Mouse (Mus musculus): ENCODE results near the gene Nxn. TPM values are rescaled to one million over a fixed set of nuclear protein-coding genes. Genes with fewer than 3 reads are reported as not detected.

Nxn gene
- polyA plus RNA-seq, 1 experiment from 2014 or later = 22.3 TPM

DNA sequence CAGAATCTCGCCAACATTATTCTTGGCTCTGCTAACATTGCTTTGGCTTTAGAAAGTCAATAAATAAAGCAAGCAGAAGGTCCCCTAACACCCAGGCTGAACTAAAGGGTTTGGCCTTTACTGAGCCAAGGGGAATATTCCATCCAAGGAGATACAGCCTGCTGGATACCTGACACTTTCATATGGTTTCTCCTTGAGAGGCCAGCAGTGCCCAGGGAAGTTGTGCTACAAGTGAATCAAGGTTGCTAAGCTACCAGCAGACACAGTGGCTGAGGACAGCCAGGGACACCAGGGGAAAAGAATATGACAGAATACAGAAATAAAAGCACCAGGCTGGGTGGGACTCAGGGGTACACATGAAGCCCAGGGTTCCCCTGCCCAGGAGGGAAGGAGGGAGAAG, 76.9 kb downstream of the Nxn start:
- no peaks in the 10 kb centered on the region for H3K36me3 ChIP-seq (replicated peaks)
- H3K27ac ChIP-seq = no peak overlapping the region
- 86% methylated on average over 1 of the region's 1 CpGs for WGBS

DNA sequence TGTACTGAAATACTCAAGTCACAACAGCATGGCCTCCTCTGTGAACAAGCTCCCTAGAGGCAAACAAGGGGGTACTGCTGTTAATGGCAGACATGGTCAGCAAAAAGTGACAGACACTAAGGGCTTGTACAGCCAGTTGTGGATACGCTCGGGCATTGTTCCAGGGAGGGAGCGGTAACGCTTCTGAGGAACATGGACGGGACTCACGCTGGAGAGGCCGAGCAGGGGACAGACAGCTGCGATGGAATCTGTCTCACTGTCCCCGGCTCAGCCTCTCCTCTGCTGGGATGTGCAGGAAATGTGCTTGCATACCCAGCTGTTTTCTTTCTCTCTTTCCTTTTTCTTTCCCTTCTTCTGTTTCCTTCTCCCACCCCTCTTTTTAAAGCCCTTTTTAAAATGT, 78.5 kb downstream of the Nxn start:
- no peaks in the 10 kb centered on the region for H3K4me1 ChIP-seq
- no peak overlapping the region for H3K27ac ChIP-seq
- no peak overlapping the region for H3K4me3 ChIP-seq
- no peaks in the 10 kb centered on the region for H3K9me3 ChIP-seq
- no peak for ATAC-seq (replicated peaks)
- no peak overlapping the region for H3K9ac ChIP-seq
- H3K4me2 ChIP-seq = no peak overlapping the region
- no peaks in the 10 kb centered on the region for H3K36me3 ChIP-seq (replicated peaks)
- no peaks in the 10 kb centered on the region for H3K27me3 ChIP-seq (replicated peaks)
- 84% methylated on average over 9 of the region's 9 CpGs for WGBS

More for the DNA sequence above, 76.9 kb downstream of the Nxn start:
- Histone ChIP-seq H3K27me3 (replicated peaks) (no peaks in the 10 kb centered on the region), H3K4me2 (no peak overlapping the region), H3K9me3 (no peaks in the 10 kb centered on the region), H3K4me3 (no peak overlapping the region), H3K9ac (no peak overlapping the region), H3K4me1 (no peaks in the 10 kb centered on the region)
- no peak for ATAC-seq (replicated peaks)

DNA sequence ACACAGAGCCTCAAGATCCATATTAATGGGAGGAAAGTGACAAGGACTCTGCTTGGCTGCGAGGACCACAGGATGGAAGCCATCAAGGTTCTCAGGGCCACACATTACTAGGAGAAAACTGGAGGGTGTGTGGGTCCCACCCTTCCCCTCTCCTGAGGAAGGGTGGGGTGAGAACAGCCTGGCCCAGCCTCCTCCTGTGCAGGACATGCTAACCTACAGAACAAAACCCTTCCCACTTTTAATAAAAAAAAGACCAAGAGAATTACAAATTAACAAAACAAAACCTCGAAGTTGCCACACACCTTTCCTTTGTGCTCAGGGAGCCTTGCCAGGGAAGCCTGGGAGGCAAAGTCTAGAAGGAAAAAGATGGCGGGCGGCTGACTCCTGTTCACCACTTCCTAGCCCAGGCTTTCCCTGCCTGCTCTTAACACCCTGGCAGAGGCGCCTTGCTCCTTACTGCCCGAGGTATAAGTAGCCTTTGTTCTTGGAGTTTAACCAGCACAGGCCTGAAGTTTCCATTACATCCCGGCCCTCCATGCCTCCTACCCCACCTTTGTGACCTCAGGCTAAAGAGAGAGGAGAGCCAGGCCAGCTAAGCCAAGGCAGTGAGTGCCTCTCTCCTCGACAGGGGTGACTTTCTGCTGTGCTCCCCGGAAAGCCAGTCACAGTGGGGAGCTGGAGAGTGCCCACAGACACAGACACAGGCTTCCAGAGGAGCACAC, 79.1 kb downstream of the Nxn start:
- 65% methylated on average over 9 of the region's 9 CpGs for WGBS
- Histone ChIP-seq H3K27ac (no peak overlapping the region), H3K9me3 (no peaks in the 10 kb centered on the region), H3K4me2 (no peak overlapping the region), H3K9ac (no peak overlapping the region), H3K4me3 (no peak overlapping the region), H3K4me1 (no peaks in the 10 kb centered on the region), H3K36me3 (replicated peaks) (no peaks in the 10 kb centered on the region), H3K27me3 (replicated peaks) (no peaks in the 10 kb centered on the region)
- no peak for ATAC-seq (replicated peaks)

DNA sequence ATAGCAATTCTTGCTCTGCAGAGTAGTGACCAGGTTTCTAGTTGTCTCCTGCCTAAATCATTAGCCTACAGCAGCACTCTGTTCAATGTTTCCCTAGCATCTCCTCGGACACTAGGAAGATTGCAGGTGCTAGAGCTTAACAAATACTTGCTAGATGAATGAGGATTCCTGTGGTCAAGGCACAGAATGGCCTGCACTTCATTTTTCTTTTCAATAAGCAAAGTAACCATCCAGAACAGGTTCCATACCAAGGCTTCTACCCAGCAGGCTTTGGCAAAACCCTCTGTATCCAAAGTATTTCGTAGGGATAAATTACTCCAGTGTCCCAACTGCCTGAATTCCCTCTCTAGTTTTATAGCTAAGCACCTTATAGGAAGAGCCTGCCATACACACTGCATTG, 81.0 kb downstream of the Nxn start:
- Histone ChIP-seq H3K27ac (no peak overlapping the region), H3K9ac (no peak overlapping the region), H3K36me3 (replicated peaks) (no peaks in the 10 kb centered on the region), H3K27me3 (replicated peaks) (no peaks in the 10 kb centered on the region), H3K9me3 (no peaks in the 10 kb centered on the region), H3K4me2 (no peak overlapping the region), H3K4me3 (no peak overlapping the region), H3K4me1 (no peaks in the 10 kb centered on the region)
- WGBS = 48% methylated on average over 2 of the region's 2 CpGs
- ATAC-seq (replicated peaks) = no peak

DNA sequence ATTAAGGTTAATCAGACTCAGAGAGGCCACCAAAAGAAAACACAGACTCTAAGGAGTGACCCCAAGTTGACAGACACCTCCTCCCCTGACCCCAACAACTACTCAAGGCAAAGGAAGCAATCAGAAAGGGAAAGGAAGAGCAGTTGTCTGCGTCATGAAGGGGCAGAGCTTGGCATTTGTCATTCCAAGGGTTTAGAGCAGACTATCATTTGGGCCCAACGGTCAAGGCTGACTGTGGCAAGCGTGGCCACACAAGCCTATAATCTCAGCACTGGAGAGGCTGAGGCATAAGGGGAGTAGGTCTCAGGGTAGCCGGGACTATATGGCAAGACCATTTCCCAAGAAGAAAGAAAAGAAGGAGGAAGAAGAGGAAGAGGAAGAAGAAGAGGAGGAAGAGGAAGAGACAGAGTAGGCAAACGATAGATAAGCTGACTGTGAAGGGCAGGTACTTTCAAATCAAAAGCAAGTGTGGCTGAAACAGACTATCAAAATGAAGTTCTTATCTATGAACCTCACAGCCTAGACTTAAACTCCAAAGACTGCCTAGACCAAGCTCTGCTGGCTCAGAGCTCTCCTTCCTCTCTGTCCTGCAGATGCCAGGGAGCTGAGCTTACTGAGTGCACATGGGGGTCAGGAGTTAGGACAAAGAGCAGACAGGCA, 83.0 kb downstream of the Nxn start:
- ATAC-seq (replicated peaks) = no peak
- Histone ChIP-seq H3K4me1 (peaks cover 6% of the 10 kb centered on the region; the same call in 1 of the 2 replicates), H3K9me3 (no peaks in the 10 kb centered on the region), H3K9ac (no peak overlapping the region), H3K27ac (no peak overlapping the region), H3K4me2 (no peak overlapping the region), H3K4me3 (no peak overlapping the region), H3K36me3 (replicated peaks) (no peaks in the 10 kb centered on the region), H3K27me3 (replicated peaks) (no peaks in the 10 kb centered on the region)
- WGBS = 93% methylated on average over 5 of the region's 5 CpGs

DNA sequence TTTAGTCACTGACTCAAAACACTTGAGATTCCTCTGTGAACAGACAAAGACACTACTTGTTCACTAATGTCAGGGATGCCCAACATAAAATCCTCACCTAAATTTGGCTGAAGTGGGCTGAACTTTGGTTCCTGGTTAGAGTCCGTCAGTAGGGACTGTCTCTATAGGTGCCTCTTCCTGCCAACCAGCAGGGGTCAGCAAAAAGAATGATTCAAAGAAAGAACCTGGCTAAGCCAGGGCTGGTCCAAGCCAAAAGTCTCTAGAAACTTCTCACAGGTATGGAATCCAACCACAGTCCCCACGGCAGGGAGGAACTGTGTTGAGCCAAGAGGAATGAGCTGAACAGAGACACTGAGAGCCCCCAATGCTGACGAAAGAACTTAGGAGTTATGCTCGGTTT, 84.2 kb downstream of the Nxn start:
- Histone ChIP-seq H3K27me3 (replicated peaks) (no peaks in the 10 kb centered on the region), H3K36me3 (replicated peaks) (no peaks in the 10 kb centered on the region), H3K4me2 (no peak overlapping the region), H3K4me3 (no peak overlapping the region), H3K9me3 (no peaks in the 10 kb centered on the region), H3K27ac (no peak overlapping the region), H3K9ac (no peak overlapping the region), H3K4me1 (peaks cover 9% of the 10 kb centered on the region; the same call in 1 of the 2 replicates)
- WGBS = 84% methylated on average over 4 of the region's 4 CpGs
- no peak for ATAC-seq (replicated peaks)

DNA sequence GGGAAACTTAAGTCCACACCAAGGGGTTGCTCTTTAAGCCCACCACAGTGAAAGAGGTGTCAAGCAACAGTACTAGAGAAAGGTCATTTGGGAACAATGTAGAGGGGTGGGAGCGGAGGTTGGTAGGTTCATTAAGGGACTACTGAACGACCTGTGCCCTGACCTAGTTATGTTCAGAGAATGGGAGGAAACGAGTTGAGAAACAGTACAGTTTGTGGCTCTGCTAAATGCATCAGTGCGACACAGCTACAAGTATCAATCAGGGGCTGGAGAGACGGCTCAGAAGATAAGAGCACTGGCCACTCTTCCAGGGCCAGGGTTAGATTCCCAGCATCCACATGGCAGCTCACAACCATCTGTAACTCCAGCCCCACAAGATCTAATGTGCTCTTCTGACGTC, 84.8 kb downstream of the Nxn start:
- H3K4me2 ChIP-seq = no peak overlapping the region
- no peak overlapping the region for H3K4me3 ChIP-seq
- no peaks in the 10 kb centered on the region for H3K27me3 ChIP-seq (replicated peaks)
- no peaks in the 10 kb centered on the region for H3K36me3 ChIP-seq (replicated peaks)
- ATAC-seq (replicated peaks) = no peak
- WGBS = 87% methylated on average over 6 of the region's 6 CpGs
- H3K4me1 ChIP-seq = peaks cover 9% of the 10 kb centered on the region; the same call in 1 of the 2 replicates
- no peak overlapping the region for H3K27ac ChIP-seq
- H3K9ac ChIP-seq = no peak overlapping the region
- no peaks in the 10 kb centered on the region for H3K9me3 ChIP-seq

DNA sequence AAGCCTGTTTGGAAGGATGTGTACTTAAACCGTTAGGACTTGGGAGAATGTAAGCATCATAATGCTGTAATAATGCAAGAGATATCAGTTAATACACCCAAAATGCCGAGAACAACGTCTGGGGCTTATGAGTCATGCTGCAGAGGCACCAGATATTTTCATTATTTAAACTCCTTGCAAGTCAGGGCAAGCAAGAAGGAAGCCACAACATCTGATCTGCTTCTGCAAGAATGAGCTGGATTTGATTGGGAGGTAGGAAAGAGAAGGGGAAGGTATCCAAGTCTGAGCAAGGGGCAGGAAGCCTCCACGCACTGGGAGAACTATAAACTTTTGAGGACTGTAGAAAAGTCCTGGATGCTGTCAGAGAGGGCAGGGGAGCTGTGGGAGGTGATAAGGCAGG, 86.1 kb downstream of the Nxn start:
- H3K9ac ChIP-seq = no peak overlapping the region
- H3K4me1 ChIP-seq = peaks cover 9% of the 10 kb centered on the region; the same call in 1 of the 2 replicates
- no peak overlapping the region for H3K27ac ChIP-seq
- no peak overlapping the region for H3K4me2 ChIP-seq
- H3K4me3 ChIP-seq = no peak overlapping the region
- H3K9me3 ChIP-seq = no peaks in the 10 kb centered on the region
- H3K27me3 ChIP-seq (replicated peaks) = no peaks in the 10 kb centered on the region
- ATAC-seq (replicated peaks) = no peak
- H3K36me3 ChIP-seq (replicated peaks) = no peaks in the 10 kb centered on the region
- WGBS = 79% methylated on average over 4 of the region's 4 CpGs

DNA sequence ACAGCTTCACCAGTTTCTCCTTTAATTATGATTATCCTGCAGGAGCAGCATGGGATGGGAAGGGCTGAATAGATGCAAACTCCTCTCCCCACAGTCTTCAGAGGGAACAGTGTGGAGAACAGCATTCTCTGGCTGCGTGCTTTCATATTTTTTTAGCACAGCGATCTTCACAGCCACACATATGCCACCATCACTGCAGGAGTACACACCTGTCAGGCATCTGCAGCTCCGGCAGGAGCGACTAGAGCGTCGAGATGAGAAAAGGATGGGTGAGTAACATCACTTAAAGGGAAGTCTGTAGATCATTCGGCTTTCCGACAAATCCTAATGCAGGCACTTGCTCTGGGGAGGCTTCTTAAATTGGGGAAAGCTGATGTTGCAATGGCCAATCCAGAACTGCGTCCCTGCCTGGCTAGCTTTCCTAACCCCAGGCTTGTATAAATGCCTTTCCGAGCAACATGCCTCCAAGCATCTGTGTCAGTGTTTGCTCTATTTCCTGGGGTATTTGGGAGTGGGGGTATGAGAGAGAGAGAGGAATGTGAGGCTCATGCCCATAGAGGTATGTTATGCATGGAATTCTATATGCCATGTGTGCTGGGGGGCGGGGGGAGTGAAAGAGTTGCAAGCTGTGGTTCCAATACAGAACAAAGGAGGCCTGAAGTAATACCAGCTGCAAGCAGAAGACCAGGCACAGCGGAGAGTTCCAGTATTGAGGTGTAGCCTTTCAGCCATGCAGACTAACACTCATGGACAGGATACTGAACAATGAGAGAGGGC, 87.5 kb downstream of the Nxn start:
- H3K4me1 ChIP-seq = peaks cover 9% of the 10 kb centered on the region; the same call in 1 of the 2 replicates
- no peak for ATAC-seq (replicated peaks)
- no peak overlapping the region for H3K27ac ChIP-seq

DNA sequence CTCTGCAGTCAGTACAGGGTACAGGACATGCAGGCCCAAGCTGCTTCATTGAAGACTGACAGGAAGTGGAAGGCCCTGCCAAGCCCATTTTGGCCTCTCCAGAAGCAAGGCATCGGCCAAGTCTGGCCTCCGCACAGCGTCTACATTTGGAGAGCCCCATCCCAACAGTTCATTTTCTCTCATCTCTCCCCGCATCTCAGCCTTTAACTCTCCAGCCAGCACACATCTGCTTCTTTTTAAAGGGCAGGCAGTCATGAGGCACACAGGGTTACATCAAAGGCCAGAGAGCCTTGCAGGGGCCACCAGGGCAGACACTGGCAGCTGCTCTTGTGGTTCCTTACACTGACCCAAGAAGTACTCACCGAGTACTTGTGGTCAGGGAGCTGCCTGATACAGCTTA, 89.1 kb downstream of the Nxn start:
- Histone ChIP-seq H3K36me3 (replicated peaks) (no peaks in the 10 kb centered on the region), H3K27me3 (replicated peaks) (no peaks in the 10 kb centered on the region), H3K9me3 (no peaks in the 10 kb centered on the region), H3K27ac (no peak overlapping the region), H3K9ac (no peak overlapping the region), H3K4me2 (no peak overlapping the region), H3K4me1 (peaks cover 9% of the 10 kb centered on the region; the same call in 1 of the 2 replicates), H3K4me3 (no peak overlapping the region)
- ATAC-seq (replicated peaks) = no peak
- WGBS = 66% methylated on average over 5 of the region's 5 CpGs

More for the DNA sequence above, 87.5 kb downstream of the Nxn start:
- Histone ChIP-seq H3K27me3 (replicated peaks) (no peaks in the 10 kb centered on the region), H3K9me3 (no peaks in the 10 kb centered on the region), H3K4me2 (no peak overlapping the region), H3K9ac (no peak overlapping the region), H3K36me3 (replicated peaks) (no peaks in the 10 kb centered on the region), H3K4me3 (no peak overlapping the region)
- WGBS = 70% methylated on average over 12 of the region's 12 CpGs

DNA sequence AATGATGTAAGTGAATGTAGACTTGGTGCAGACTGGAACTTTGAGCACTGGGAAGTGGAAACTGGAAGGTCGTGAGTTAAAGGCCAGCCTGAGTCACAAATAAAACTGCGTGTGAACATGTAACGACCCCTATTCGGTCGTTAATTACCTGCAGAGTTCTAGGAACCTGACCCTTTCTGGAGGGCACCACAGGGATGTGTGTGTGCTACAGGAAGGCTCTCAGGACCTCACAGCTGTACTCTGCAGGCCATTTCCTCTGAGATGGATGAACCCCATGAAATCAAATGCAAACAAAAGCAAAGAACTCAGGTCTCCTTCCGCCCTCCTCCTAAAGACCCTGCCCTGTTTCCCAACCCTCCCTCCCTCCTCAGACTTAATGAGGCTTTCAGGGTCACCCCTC, 89.9 kb downstream of the Nxn start:
- H3K4me1 ChIP-seq = peaks cover 9% of the 10 kb centered on the region; the same call in 1 of the 2 replicates
- WGBS = 48% methylated on average over 6 of the region's 6 CpGs

DNA sequence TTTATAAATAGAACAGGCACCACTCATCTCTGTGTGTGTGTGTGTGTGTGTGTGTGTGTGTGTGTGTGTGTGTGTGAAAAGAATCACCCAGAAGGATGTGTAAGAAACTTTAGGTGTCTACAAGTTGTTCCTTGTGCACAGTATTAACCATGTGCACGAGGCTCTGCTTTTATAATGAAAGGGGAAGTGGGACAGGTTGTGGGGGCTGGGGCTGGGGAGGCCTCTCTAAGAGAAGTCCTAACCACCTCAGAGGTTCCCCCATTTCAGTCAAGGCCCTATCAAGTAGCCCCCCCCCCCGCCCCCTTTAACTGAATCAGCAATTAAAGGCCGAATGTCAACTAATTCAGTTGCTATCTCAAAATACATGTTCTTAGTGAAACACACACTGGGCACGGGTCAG, 92.2 kb downstream of the Nxn start:
- no peak overlapping the region for H3K4me3 ChIP-seq
- peaks cover 9% of the 10 kb centered on the region; the same call in 1 of the 2 replicates for H3K4me1 ChIP-seq
- H3K4me2 ChIP-seq = no peak overlapping the region
- no peaks in the 10 kb centered on the region for H3K36me3 ChIP-seq (replicated peaks)
- H3K27ac ChIP-seq = no peak overlapping the region
- ATAC-seq (replicated peaks) = no peak
- no peaks in the 10 kb centered on the region for H3K27me3 ChIP-seq (replicated peaks)
- WGBS = 55% methylated on average over 4 of the region's 4 CpGs
- H3K9ac ChIP-seq = no peak overlapping the region
- no peaks in the 10 kb centered on the region for H3K9me3 ChIP-seq

More for the DNA sequence above, 89.9 kb downstream of the Nxn start:
- H3K9ac ChIP-seq = no peak overlapping the region
- H3K4me3 ChIP-seq = no peak overlapping the region
- H3K9me3 ChIP-seq = no peaks in the 10 kb centered on the region
- H3K27me3 ChIP-seq (replicated peaks) = no peaks in the 10 kb centered on the region
- ATAC-seq (replicated peaks) = no peak
- no peaks in the 10 kb centered on the region for H3K36me3 ChIP-seq (replicated peaks)
- H3K4me2 ChIP-seq = no peak overlapping the region
- H3K27ac ChIP-seq = no peak overlapping the region
